Mouse (Mus musculus) small intestine, adult 2 months (tissue): ENCODE measurements around the gene Slc35e2.

Experiments
- CTCF ChIP-seq: fragments of 200-500 bp; IDR thresholded peaks from 2 replicates; pipeline ENCODE4 v1.5.1; 2012; ENCODE audit warnings: low read depth, mild to moderate bottlenecking, control low read depth, inconsistent platforms, low read length, moderate library complexity, mixed read lengths; ENCODE audit not compliant: insufficient replicate concordance, insufficient read length; ENCODE audit errors: extremely low read depth
- POLR2A ChIP-seq: fragments of 200-500 bp; IDR thresholded peaks from 2 replicates; pipeline ENCODE4 v1.6.1; 2012; ENCODE audit warnings: low read depth, mild to moderate bottlenecking, control low read depth, inconsistent platforms, low read length, moderate library complexity

DNA sequence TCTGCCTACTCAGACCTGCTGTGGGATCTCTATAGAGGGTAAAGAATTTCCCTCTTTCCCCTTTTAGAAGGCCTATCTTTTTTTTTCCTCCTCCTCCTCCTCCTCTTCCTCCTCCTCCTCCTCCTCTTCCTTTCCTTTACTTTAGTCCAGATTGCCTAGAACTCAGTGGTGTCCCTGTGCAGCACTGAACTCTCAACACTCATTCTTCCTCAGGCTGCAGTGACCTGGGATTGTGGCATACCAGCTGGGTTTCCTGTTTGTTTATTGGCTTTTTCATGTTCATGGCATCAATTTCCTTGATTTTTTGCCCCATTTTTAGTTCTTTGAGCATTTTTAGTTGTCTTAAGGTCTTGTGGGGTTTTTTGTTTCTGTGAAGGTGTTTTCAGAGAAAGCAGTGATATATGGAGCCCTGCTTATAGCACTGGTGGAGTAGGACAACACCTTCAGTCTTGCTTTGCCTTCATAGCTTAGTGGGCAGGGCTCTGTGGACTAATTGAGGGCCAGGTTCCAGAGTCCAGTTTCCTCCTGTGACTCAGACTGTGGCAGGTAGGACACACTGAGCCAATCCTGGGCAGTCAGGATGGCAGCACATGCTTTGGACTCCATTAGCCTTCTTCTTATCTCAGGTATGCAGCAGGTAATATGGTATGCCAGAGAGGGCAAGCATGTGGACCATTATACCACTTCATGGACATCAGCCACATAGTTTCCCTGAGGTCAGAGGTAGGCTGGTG is 34.7 kb downstream of the Slc35e2 start:
- no peak for TF ChIP-seq CTCF
- no peak for TF ChIP-seq POLR2A
